Mouse (Mus musculus) limb, embryonic 10.5 days (tissue): Measurements from ENCODE around the gene Zbtb37. TPM values are rescaled to one million over a fixed set of nuclear protein-coding genes. Genes with fewer than 3 reads are reported as not detected.
A peak's percentile ranks its signal among the peaks of the same experiment; 100 is the strongest.

Experiments used
- DNase-seq: peaks from one replicate; pipeline ENCODE4 v3.0.0-alpha.2; 2017; ENCODE audit warnings: low spot score
- H3K27ac ChIP-seq: fragments of 300-500 bp; sonication (generic); 2 replicates; pipeline ENCODE4 v1.5.1; 2016; ENCODE audit warnings: mild to moderate bottlenecking
- H3K27me3 ChIP-seq: fragments of 300-500 bp; sonication (generic); 2 replicates; pipeline ENCODE4 v1.6.1; 2016; ENCODE audit warnings: low read depth, mild to moderate bottlenecking; ENCODE audit not compliant: poor library complexity, severe bottlenecking
- H3K36me3 ChIP-seq: fragments of 300-500 bp; sonication (generic); 2 replicates; pipeline ENCODE4 v1.6.1; 2016; ENCODE audit warnings: mild to moderate bottlenecking, moderate library complexity
- H3K4me1 ChIP-seq: fragments of 300-500 bp; sonication (generic); 2 replicates; pipeline ENCODE4 v1.6.1; 2016
- H3K4me3 ChIP-seq: fragments of 300-500 bp; sonication (generic); 2 replicates; pipeline ENCODE4 v1.5.1; 2016; ENCODE audit warnings: mild to moderate bottlenecking, moderate library complexity
- H3K9me3 ChIP-seq: fragments of 300-500 bp; sonication (generic); replicated peaks from 2 replicates; pipeline ENCODE4 v1.6.1; 2016; ENCODE audit warnings: mild to moderate bottlenecking
- WGBS: fragments of 180-500 bp; shearing (Covaris S2); methylation state at CpG from one replicate; pipeline ENCODE4 v1.1.7; 2016; 5-methylcytosine and 5-hydroxymethylcytosine counted together
- polyA plus RNA-seq: library from polyadenylated mRNA; unstranded; fragments of >200 nt; fragmentation: Nextera tagmentation; extraction: Ambion mirVana; gene quantifications from 2 replicates; pipeline ENCODE4 v1.2.1, GENCODE M21; 2016

The Zbtb37 gene
- 6.2 and 8.6 TPM in 2 replicates for polyA plus RNA-seq

DNA sequence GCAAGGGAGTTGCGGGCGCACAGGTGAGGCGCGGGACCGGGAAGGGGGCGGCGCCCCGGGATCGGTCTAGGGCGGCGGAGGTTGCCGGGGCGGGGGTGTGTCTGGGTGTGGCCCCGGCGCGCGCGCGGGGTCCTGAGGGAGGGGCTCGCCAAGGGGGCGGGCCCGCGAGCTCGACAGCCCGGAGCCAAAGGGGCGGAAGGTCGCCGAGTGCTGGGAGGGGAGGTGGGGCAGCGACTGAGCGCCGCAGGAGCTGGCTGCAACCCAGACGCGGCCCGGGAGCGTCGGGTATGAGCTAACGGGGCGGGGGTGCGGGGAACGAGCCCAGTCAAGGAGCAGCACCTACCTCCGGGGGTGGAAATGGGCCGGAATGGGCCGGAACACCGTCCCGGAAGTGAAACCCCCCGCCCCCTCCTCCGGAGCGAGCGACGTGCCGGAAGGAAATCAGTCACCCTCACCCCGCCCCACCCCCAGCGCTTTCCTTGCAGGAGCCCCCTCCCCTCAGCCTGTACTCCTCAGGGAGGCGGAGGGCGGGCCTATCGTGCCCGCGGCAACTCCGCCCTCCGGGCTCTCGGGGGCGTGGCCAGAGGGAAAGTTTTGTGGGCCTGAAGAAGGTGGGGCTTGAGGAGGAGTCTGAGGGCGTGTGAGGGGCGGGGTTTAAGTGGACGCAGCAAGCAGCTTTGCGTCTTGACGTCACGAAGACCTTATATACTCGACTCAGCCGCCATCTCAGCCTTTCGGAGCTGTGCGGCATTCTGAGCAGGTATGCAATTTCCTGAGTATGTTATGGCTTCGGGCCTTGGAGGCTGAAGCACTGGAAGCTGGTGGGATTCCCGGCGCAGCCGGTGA lies at the start of gene Zbtb37:
TSS of gene Zbtb37 (minus strand) at position 415 of the 846 bp plus-strand sequence.
- Histone ChIP-seq H3K4me3 (peak within 1 kb of the TSS; percentile 86), H3K4me1 (peaks cover 15% of the 10 kb centered on the region), H3K27me3 (no peaks in the 10 kb centered on the region), H3K9me3 (no peaks in the 10 kb centered on the region), H3K27ac (peak within 1 kb of the TSS; percentile 98), H3K36me3 (peaks cover 72% of the 10 kb centered on the region)
- DNase-seq, result peak; percentile 99
- WGBS, result under 1% methylated on average over 76 of the region's 76 CpGs

DNA sequence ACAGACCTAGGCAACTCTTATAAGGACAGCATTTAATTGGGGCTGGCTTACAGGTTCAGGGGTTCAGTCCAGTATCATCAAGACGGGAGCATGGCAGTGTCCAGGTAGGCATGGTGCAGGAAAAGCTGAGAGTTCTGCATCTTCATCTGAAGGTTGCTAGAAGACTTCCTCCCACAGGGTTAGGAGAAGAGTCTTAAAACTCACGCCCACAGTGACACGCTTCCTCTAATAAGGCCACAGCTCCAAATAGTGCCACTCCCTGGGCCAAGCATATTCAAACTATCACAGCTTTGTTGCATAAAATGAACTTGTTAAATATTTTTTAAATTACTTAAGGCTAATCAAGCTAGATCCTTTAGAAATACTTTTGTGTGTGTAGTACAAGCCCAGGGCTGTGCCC lies 42.6 kb upstream of the Zbtb37 start:
- no peaks in the 10 kb centered on the region for H3K9me3 ChIP-seq
- peaks cover 82% of the 10 kb centered on the region for H3K36me3 ChIP-seq
- H3K27me3 ChIP-seq, result no peaks in the 10 kb centered on the region
- WGBS, result 97% methylated on average over 3 of the region's 3 CpGs
- H3K27ac ChIP-seq, result no peak overlapping the region
- H3K4me1 ChIP-seq, result peaks cover 18% of the 10 kb centered on the region
- no peak overlapping the region for H3K4me3 ChIP-seq
- no peak for DNase-seq

DNA sequence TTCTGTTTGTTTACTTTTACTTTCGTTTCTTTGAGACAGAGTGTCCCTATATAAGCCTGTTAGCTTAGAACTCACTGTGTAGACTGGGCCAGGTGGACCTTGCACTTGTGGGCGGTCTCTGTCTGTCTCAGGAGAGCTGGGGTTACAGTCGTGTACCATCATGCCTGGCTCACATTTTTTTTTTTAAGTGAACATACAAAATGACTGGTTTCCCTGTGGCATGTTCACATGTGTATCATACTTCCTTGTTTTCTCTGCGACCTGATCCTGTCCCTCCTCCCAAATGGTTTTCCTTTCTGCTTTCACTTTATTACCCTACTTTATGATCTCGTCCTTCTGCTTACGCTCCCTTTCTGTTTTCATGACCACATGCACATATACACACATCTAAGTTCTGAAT lies 41.6 kb upstream of the Zbtb37 start:
- peaks cover 75% of the 10 kb centered on the region for H3K36me3 ChIP-seq
- WGBS, result 89% methylated on average over 6 of the region's 6 CpGs

DNA sequence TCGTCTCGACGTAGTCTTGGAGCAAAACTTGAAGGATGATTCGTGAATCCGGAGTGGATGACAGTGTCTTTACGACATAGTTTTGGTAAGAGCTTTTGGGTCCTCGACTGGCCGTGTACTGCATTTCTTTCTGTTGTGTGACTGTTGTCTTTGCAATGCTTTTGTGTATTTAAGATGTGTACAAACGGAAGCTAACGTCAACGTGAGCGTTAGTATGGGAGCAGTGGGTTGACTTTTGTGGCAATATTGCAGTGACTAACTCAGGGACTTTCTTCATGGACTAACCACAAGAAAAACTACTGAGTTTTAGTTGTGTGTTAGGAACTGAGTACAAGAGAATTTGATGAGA lies 36.6 kb upstream of the Zbtb37 start:
- DNase-seq, result no peak
- peak overlapping the region; percentile 74 for H3K4me3 ChIP-seq
- no peaks in the 10 kb centered on the region for H3K27me3 ChIP-seq
- H3K27ac ChIP-seq, result peak overlapping the region; percentile 93
- H3K4me1 ChIP-seq, result peaks cover 29% of the 10 kb centered on the region
- H3K9me3 ChIP-seq, result no peaks in the 10 kb centered on the region
- H3K36me3 ChIP-seq, result peaks cover 28% of the 10 kb centered on the region
- WGBS, result under 1% methylated on average over 12 of the region's 12 CpGs

More for the DNA sequence above, 41.6 kb upstream of the Zbtb37 start:
- no peak overlapping the region for H3K4me3 ChIP-seq
- no peaks in the 10 kb centered on the region for H3K27me3 ChIP-seq
- DNase-seq, result no peak
- peaks cover 26% of the 10 kb centered on the region for H3K4me1 ChIP-seq
- no peak overlapping the region for H3K27ac ChIP-seq
- H3K9me3 ChIP-seq, result no peaks in the 10 kb centered on the region

DNA sequence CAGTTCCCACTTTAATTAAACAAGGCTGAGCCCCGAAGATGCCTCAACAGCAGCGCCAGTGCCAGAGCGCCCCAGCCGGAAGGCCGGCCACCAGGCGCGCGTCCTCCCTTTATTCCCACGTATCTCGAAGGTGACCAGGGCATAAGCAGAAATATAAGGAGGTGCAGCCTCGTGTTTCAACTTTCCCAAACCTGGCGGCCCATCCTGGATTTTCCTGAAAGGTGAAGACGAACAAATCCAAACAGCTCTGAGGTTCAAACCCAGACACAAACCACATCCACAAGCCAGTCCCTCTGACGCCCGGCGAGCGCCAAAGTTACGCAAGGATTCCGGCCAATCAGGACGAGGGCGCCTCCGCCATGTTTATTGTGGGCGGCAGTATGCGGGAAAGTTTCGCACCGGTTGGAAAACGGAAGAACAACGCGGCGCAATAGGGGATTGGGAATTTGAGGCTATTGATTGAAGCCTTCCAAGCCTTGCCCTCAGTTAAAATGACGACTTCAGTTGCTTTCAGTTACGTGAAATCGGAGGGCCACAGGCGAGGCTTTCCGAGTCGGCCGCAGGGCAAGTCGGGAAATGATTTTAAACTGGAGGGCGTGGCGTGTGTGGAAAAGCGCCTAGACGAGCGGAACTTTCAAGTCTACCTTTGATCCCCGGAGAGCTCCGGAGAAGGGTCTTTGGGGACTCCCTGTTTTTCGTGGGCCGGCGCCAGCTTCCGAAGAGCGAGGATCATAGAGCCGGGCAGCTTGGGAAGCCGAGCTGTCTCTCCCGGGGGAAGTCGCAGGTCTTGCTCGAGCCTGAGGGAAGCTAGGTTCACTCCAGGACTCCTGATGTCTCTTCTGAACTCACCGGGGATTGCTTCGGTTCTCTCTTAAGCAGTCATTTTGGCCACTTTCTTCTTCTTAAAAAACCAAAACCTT lies 36.0 kb upstream of the Zbtb37 start, which contains the start of the genes Dars2 and Cenpl:
TSS of gene Dars2 (minus strand) at position 307 of the 920 bp plus-strand sequence.
TSS of gene Cenpl (plus strand) at position 362 of the 920 bp plus-strand sequence.
- Histone ChIP-seq H3K27me3 (no peaks in the 10 kb centered on the region), H3K27ac (peak within 1 kb of the TSS; percentile 93), H3K4me3 (peak within 1 kb of the TSS; percentile 74), H3K9me3 (no peaks in the 10 kb centered on the region), H3K36me3 (peaks cover 25% of the 10 kb centered on the region), H3K4me1 (peaks cover 29% of the 10 kb centered on the region)
- peak; percentile 91 for DNase-seq
- under 1% methylated on average over 57 of the region's 57 CpGs for WGBS

DNA sequence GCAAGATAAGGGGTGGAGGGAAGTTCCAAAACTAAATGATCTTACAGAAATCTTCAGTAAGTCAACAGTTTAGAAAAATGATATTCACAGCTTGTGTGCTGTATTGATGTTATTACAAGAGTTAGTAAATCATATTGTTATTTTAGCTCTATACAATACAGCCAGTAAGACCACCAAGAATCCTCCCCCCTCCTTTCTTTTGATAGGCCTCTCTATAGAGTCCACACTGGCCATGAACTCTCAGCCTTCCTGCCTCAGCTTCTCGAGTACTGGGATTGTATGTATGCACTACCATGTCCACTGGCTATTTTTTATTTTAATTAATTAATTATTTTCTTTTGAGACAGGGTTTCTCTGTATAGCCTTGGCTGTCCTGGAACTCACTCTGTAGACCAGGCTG lies 28.7 kb upstream of the Zbtb37 start:
- H3K9me3 ChIP-seq, result no peaks in the 10 kb centered on the region
- H3K4me3 ChIP-seq, result no peak overlapping the region
- no peak for DNase-seq
- no peaks in the 10 kb centered on the region for H3K4me1 ChIP-seq
- no peaks in the 10 kb centered on the region for H3K27me3 ChIP-seq
- WGBS, result 89% methylated on average over 1 of the region's 1 CpGs
- H3K27ac ChIP-seq, result no peak overlapping the region
- peaks cover 47% of the 10 kb centered on the region for H3K36me3 ChIP-seq

DNA sequence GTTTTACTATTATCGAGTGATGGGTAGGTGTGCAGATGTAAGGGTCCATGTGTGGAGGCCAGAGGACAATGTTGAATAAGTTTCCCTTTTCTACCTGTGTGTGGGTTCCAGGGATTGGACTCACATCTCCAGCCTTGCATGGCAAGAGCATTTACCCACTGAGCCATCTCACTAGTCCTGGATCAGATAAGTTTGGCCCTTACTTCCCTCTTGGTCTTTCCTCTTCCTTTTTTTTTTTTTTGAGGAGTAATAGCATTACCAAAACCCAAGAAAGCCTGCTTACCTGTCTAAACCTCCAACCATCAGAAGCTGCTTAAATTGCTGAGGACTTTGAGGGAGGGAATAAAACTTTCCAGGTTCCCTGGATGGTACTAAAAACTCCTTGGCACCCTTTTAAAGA lies 22.5 kb upstream of the Zbtb37 start:
- H3K4me3 ChIP-seq, result no peak overlapping the region
- DNase-seq, result no peak
- no peaks in the 10 kb centered on the region for H3K9me3 ChIP-seq
- no peaks in the 10 kb centered on the region for H3K4me1 ChIP-seq
- H3K27ac ChIP-seq, result no peak overlapping the region
- no peaks in the 10 kb centered on the region for H3K27me3 ChIP-seq
- WGBS, result 98% methylated on average over 1 of the region's 1 CpGs
- H3K36me3 ChIP-seq, result peaks cover 70% of the 10 kb centered on the region

DNA sequence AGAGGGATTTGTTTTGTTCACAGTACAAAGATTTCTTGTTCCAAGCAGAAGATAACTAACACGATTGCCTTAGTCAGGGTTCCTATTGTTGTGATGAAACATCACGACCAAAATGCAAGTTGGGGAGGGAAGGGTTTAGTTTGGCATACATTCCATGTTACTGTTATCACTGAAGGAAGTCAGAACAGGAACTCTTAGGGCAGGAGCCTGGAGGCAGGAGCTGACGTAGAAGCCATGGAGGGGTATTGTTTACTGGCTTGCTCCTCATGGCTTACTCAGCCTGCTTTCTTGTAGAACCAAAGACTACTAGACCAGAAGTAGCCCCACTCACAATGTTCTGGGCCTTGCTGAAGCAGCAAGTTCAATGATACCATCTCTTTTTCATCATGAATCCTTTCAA lies 12.3 kb upstream of the Zbtb37 start:
- H3K36me3 ChIP-seq, result peaks cover 92% of the 10 kb centered on the region

DNA sequence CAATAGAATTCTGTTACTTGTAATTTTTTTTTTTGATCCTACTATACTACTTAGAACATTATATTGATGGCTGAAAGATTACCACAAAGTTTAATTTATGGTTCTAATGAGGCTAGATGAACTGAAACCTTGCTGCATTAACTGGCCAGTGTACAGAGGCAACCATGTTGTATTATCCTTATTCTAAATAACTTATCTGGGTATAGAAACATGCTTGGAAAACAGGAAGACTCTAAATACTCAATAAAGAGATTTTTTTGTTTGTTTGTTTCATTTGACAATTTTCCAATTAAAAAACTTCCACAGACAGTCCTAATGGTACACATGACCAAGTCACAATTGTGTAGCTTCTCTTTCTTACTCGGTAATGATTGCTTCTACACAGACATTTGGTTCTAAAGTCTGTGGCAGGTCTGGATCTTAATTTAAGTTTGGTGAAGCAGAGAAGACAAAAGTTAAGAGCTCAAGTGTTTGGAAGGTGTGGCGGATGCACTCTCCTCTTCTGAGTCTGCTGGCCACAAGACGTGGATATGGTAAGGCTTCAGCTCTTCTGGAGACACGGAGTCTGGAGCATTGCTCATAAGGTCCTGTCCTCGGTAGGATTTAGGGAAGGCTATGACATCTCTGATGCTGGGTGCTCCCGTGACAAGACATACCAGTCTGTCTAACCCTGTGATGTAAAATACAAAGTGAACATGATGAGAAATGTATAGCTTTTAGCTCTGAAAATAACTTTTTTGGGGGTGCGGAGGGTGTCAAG lies 6.8 kb upstream of the Zbtb37 start:
- no peaks in the 10 kb centered on the region for H3K9me3 ChIP-seq
- H3K4me3 ChIP-seq, result no peak overlapping the region
- H3K36me3 ChIP-seq, result peaks cover 88% of the 10 kb centered on the region
- DNase-seq, result no peak
- WGBS, result 94% methylated on average over 7 of the region's 7 CpGs
- H3K27ac ChIP-seq, result no peak overlapping the region
- H3K4me1 ChIP-seq, result peaks cover 6% of the 10 kb centered on the region; the same call in 1 of the 2 replicates
- no peaks in the 10 kb centered on the region for H3K27me3 ChIP-seq

More for the DNA sequence above, 12.3 kb upstream of the Zbtb37 start:
- H3K4me3 ChIP-seq, result no peak overlapping the region
- no peaks in the 10 kb centered on the region for H3K4me1 ChIP-seq
- 89% methylated on average over 3 of the region's 3 CpGs for WGBS
- no peaks in the 10 kb centered on the region for H3K9me3 ChIP-seq
- H3K27ac ChIP-seq, result no peak overlapping the region
- no peak for DNase-seq
- no peaks in the 10 kb centered on the region for H3K27me3 ChIP-seq

DNA sequence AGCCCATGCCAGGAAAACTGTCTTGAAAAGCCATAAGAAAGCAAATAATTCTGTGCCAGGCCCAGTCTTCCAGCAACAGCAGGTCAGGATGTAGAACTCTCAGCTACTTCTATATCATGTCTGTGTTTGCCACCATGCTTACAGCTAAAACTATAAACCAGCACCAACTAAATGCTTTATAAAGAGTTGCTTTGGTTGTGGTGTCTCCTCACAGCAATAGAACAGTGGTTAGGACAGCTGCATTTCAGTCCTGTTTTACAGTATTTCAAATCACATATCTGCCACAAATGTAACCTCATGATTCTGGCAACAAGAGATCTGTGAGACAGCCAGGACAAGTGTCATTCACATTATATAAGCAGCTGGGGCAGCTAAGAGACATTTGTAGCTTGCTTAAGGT lies 6.2 kb upstream of the Zbtb37 start:
- H3K36me3 ChIP-seq, result peaks cover 88% of the 10 kb centered on the region
- no peak overlapping the region for H3K4me3 ChIP-seq
- no peak for DNase-seq
- peaks cover 6% of the 10 kb centered on the region; the same call in 1 of the 2 replicates for H3K4me1 ChIP-seq
- no peaks in the 10 kb centered on the region for H3K9me3 ChIP-seq
- H3K27ac ChIP-seq, result no peak overlapping the region
- H3K27me3 ChIP-seq, result no peaks in the 10 kb centered on the region

DNA sequence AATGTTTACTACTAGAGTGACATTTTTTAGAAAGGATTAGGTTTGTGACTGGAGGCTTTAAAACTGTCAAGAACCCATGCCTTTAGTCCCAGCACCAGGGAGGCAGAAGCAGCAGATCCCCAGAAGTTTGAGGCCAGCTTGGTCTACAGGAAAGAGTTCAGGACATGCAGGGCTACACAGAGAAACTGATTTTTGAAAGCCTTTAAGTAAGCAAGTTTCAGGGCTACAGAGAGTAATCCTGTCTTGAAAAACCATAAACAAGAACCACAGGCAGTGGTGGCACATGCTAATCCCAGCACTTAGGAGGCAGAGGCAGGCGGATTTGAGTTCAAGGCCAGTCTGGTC lies 5.7 kb upstream of the Zbtb37 start:
- 63% methylated on average over 1 of the region's 1 CpGs for WGBS
- Histone ChIP-seq H3K27me3 (no peaks in the 10 kb centered on the region), H3K36me3 (peaks cover 88% of the 10 kb centered on the region), H3K9me3 (no peaks in the 10 kb centered on the region), H3K27ac (no peak overlapping the region), H3K4me1 (peaks cover 6% of the 10 kb centered on the region; the same call in 1 of the 2 replicates), H3K4me3 (no peak overlapping the region)
- DNase-seq, result peak; percentile 33

DNA sequence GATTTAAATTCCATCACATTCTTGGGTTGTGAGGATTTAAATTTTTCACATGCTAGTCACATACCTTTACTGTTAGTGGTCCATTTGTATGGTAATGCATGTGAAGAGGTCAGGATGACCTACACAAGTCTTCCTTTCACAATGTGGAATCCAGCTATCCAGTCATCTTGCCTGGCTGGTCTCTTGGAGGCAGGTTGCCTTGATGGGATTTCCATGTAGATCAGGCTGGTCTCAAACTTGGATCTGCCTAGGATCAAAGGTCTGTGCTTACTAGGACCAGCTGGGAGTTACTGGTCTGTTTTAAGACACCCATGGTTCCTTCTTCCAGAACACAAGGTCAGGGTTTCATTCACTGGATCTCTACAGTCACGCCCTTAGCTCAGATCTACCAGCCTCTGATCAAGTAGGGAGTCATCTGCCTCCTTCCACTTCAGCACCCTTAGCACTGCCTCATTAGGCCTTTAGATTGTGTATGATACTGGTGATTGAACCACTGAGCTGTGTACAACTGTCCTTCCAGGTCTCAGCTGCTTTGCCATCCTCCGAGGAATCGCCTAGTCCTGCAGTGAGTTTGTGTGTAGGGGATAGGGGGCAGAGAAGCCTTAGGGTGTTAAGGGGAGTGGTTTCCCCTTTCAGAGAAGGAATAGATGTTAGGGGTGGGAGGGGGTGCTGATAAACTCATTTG lies 5.2 kb upstream of the Zbtb37 start:
- H3K36me3 ChIP-seq, result peaks cover 83% of the 10 kb centered on the region
- DNase-seq, result peak; percentile 59
- no peaks in the 10 kb centered on the region for H3K27me3 ChIP-seq
- H3K27ac ChIP-seq, result no peak overlapping the region
- H3K4me3 ChIP-seq, result no peak overlapping the region
- 10% methylated on average over 3 of the region's 3 CpGs for WGBS
- no peaks in the 10 kb centered on the region for H3K9me3 ChIP-seq
- H3K4me1 ChIP-seq, result peaks cover 6% of the 10 kb centered on the region; the same call in 1 of the 2 replicates
